25 mouse cellular contexts compared by ENCODE assay signal in genomic region chr7:105812566-105812965, GRCm38 (mm10). TPM values are rescaled to one million over a fixed set of nuclear protein-coding genes. Genes with fewer than 3 reads are reported as not detected.
DNase-seq lines count a peak whose midpoint lies in the region; ATAC-seq and TF ChIP-seq lines count a peak whose summit lies in the region.
"Had no signal": no experiment of that assay in that cellular context is flagged by ENCODE, and none has a peak within 500 bp of the region (broad histone marks: within the 10 kb centered on the region; RNA-seq: fewer than 3 reads in every experiment).

No protein-coding gene starts in this region.

- peaks cover 2% of the 10 kb centered on the region; the same call in 1 of the 2 replicates for H3K79me2 ChIP-seq in heart, adult 2 months (replicated peaks; ENCODE audit: control insufficient read depth, insufficient read depth, low read length)

- 0 out of 2 replicates have a peak, but pooled peaks have one; percentile 35 for TF ChIP-seq EP300 in heart, adult 2 months (IDR thresholded peaks at IDR 0.05; ENCODE audit: insufficient read depth, low read depth, low read length)

- no peaks in the 10 kb centered on the region for H3K27me3 ChIP-seq in heart, adult 2 months (ENCODE audit: control insufficient read depth, insufficient read depth, low read length)
- no peaks in the 10 kb centered on the region for H3K27me3 ChIP-seq in heart, embryonic 11.5 days (ENCODE audit: control insufficient read depth, insufficient read depth, low read length)
- H3K27me3 ChIP-seq in kidney, adult 2 months (replicated peaks; ENCODE audit: control insufficient read depth, insufficient read depth, low read length): no peaks in the 10 kb centered on the region
- H3K27me3 ChIP-seq in kidney, embryonic 15.5 days: no peaks in the 10 kb centered on the region
- H3K27me3 ChIP-seq: CH12.LX; forebrain, embryonic 13.5 days; heart, embryonic 15.5 days; hindbrain, embryonic 12.5 days; hindbrain, embryonic 15.5 days had no signal

- no peaks in the 10 kb centered on the region for H3K9me3 ChIP-seq in heart, embryonic 11.5 days (replicated peaks; ENCODE audit: control insufficient read depth, low read length)
- no peaks in the 10 kb centered on the region for H3K9me3 ChIP-seq in kidney, embryonic 15.5 days (replicated peaks)
- H3K9me3 ChIP-seq: forebrain, embryonic 10.5 days; heart, embryonic 10.5 days; heart, embryonic 15.5 days; hindbrain, embryonic 12.5 days; hindbrain, embryonic 15.5 days had no signal

- intact Hi-C loops in heart, adult 2 months (cut with DNase I): loop anchor here (5.0 to 10.0 kb wide), 4 partner anchors 170 to 415 kb away; partner anchors contain the start of genes Arfip2, Gm45799, Smpd1 and Timm10b

- no peak overlapping the region for H3K9ac ChIP-seq in heart, adult 2 months (ENCODE audit: low read depth, low read length)
- H3K9ac ChIP-seq in heart, embryonic 11.5 days (ENCODE audit: low read depth, low read length): no peak overlapping the region
- no peak overlapping the region for H3K9ac ChIP-seq in kidney, embryonic 15.5 days
- H3K9ac ChIP-seq: forebrain, embryonic 13.5 days; heart, embryonic 15.5 days; hindbrain, embryonic 12.5 days; hindbrain, embryonic 15.5 days had no signal

- 37% methylated on average over 3 of the region's 3 CpGs for WGBS in heart, adult 2 months
- 65% methylated on average over 3 of the region's 3 CpGs for WGBS in heart, embryonic 11.5 days (ENCODE audit: insufficient replicate concordance)
- WGBS in kidney, adult 2 months: 62% methylated on average over 3 of the region's 3 CpGs
- 77% methylated on average over 3 of the region's 3 CpGs for WGBS in kidney, embryonic 15.5 days

- peaks cover 6% of the 10 kb centered on the region for H3K4me1 ChIP-seq in heart, adult 2 months (ENCODE audit: control insufficient read depth, insufficient read depth, low read length)
- H3K4me1 ChIP-seq in heart, embryonic 11.5 days (ENCODE audit: control insufficient read depth, insufficient read depth, low read length): no peaks in the 10 kb centered on the region
- peaks cover 7% of the 10 kb centered on the region; the same call in 1 of the 2 replicates for H3K4me1 ChIP-seq in kidney, adult 2 months (ENCODE audit: control insufficient read depth, insufficient read depth, low read length)
- peaks cover 11% of the 10 kb centered on the region for H3K4me1 ChIP-seq in kidney, embryonic 15.5 days

- DNase-seq in adrenal gland, adult 2 months: peak; percentile 19
- no peak for DNase-seq in adrenal gland, adult 8-10 months
- DNase-seq in heart, adult 2 months: no peak
- DNase-seq in kidney, adult 2 months: peak; percentile 36
- peak; percentile 24 for DNase-seq in lung, postnatal 36 days
- DNase-seq in lung, postnatal 4 days: no peak
- DNase-seq: adrenal gland, postnatal 10 days; adrenal gland, postnatal 36 days; B cell, adult 2 months; cerebellum, postnatal 14 days; gastrocnemius, postnatal 25 days; heart, postnatal 10 days had no signal

- peaks cover 13% of the 10 kb centered on the region for H3K36me3 ChIP-seq in heart, adult 2 months (ENCODE audit: control insufficient read depth, insufficient read depth, low read length)
- peaks cover 7% of the 10 kb centered on the region; the same call in 1 of the 2 replicates for H3K36me3 ChIP-seq in heart, embryonic 11.5 days (ENCODE audit: control insufficient read depth, insufficient read depth, low read length)
- no peaks in the 10 kb centered on the region; the same call in none of the 2 replicates for H3K36me3 ChIP-seq in kidney, adult 2 months (ENCODE audit: control insufficient read depth, insufficient read depth, low read length)
- H3K36me3 ChIP-seq in kidney, embryonic 15.5 days: peaks cover 23% of the 10 kb centered on the region

- peak; percentile 63 for TF ChIP-seq POLR2A in heart, adult 2 months (IDR thresholded peaks at IDR 0.05; ENCODE audit: insufficient read depth, low read depth, low read length)
- no peak for TF ChIP-seq POLR2A in kidney, adult 2 months (IDR thresholded peaks at IDR 0.05; ENCODE audit: low read depth, low read length)

- no peak overlapping the region for H3K4me2 ChIP-seq in heart, embryonic 11.5 days
- H3K4me2 ChIP-seq in kidney, embryonic 15.5 days: no peak overlapping the region
- H3K4me2 ChIP-seq: forebrain, embryonic 13.5 days; heart, embryonic 15.5 days; hindbrain, embryonic 12.5 days; hindbrain, embryonic 15.5 days had no signal

- H3K27ac ChIP-seq in heart, adult 2 months: peak overlapping the region; percentile 68
- H3K27ac ChIP-seq in heart, embryonic 11.5 days (ENCODE audit: low read depth, low read length): no peak overlapping the region
- H3K27ac ChIP-seq in kidney, adult 2 months (ENCODE audit: insufficient read depth, low read depth, low read length): no peak overlapping the region
- no peak overlapping the region for H3K27ac ChIP-seq in kidney, embryonic 15.5 days
- H3K27ac ChIP-seq: forebrain, embryonic 10.5 days; forebrain, embryonic 13.5 days; heart, embryonic 10.5 days; heart, embryonic 15.5 days; hindbrain, embryonic 12.5 days; hindbrain, embryonic 15.5 days had no signal

- no peak for TF ChIP-seq CTCF in heart, adult 2 months (IDR thresholded peaks at IDR 0.05)
- no peak for TF ChIP-seq CTCF in kidney, adult 2 months (conservative IDR thresholded peaks at IDR 0.05; ENCODE audit: insufficient read depth, insufficient read length, low read depth, low read length)

- 0 out of 2 replicates have a peak overlapping the region, but pooled peaks have one; percentile 7 for H3K4me3 ChIP-seq in heart, adult 2 months
- H3K4me3 ChIP-seq in heart, embryonic 11.5 days (ENCODE audit: low read depth, low read length): no peak overlapping the region
- no peak overlapping the region for H3K4me3 ChIP-seq in kidney, adult 2 months (ENCODE audit: insufficient read depth, low read depth, low read length)
- no peak overlapping the region for H3K4me3 ChIP-seq in kidney, embryonic 15.5 days (replicated peaks)
- H3K4me3 ChIP-seq: forebrain, embryonic 10.5 days; forebrain, embryonic 13.5 days; heart, embryonic 10.5 days; heart, embryonic 15.5 days; hindbrain, embryonic 12.5 days; hindbrain, embryonic 15.5 days had no signal

- ATAC-seq in heart, embryonic 11.5 days (replicated peaks; ENCODE audit: insufficient number of reproducible peaks, low FRiP score, low TSS enrichment): no peak
- ATAC-seq in kidney, embryonic 15.5 days (replicated peaks; ENCODE audit: low FRiP score): no peak
- ATAC-seq: forebrain, embryonic 13.5 days; forebrain, embryonic 16.5 days; intestine, postnatal 0 days had no signal

RNA-seq across cellular contexts. Expression of gene Mrpl17, which starts 1.7 kb away (rescaled TPM):
- 100 to 1,000 TPM; 176 to 221 TPM for total RNA-seq in adrenal gland, adult 2 months (2021)
- polyA plus RNA-seq in adrenal gland, adult 2 months (2012; rRNA removed): 252 and 278 TPM in 2 replicates
- 100 to 1,000 TPM; 157 to 184 (median 171) TPM for total RNA-seq in adrenal gland, adult 8-10 months (2022)
- 100 to 1,000 TPM in 1 of 2 experiments, 10 to 100 TPM in 1; 93.1 to 133 TPM for total RNA-seq in heart, adult 2 months (2021)
- 139 and 144 TPM in 2 replicates for polyA plus RNA-seq in heart, adult 2 months (2012; rRNA removed)
- 266 and 273 TPM in 2 replicates for polyA plus RNA-seq in heart, embryonic 11.5 days (2014; fragmentation: Nextera tagmentation; extraction: Ambion mirVana)
- polyA plus RNA-seq in kidney, adult 2 months (2012; rRNA removed): 271 and 278 TPM in 2 replicates
- 397 and 398 TPM in 2 replicates for polyA plus RNA-seq in kidney, embryonic 15.5 days (2015; fragmentation: Nextera tagmentation; extraction: Ambion mirVana)

RNA-seq across cellular contexts. Expression of gene Dchs1, which starts 25.1 kb away (rescaled TPM):
- total RNA-seq in adrenal gland, adult 2 months (2021): 1 to 10 TPM; 4.4 to 8.2 TPM
- 8.2 and 9.5 TPM in 2 replicates for polyA plus RNA-seq in adrenal gland, adult 2 months (2012; rRNA removed)
- total RNA-seq in adrenal gland, adult 8-10 months (2022): 1 to 10 TPM; 7.4 to 9.8 (median 8.7) TPM
- 1 to 10 TPM; 7.2 to 8.5 TPM for total RNA-seq in heart, adult 2 months (2021)
- polyA plus RNA-seq in heart, adult 2 months (2012; rRNA removed): 8.0 and 11.0 TPM in 2 replicates
- polyA plus RNA-seq in heart, embryonic 11.5 days (2014; fragmentation: Nextera tagmentation; extraction: Ambion mirVana): 7.6 TPM in 2 replicates
- 5.9 and 7.1 TPM in 2 replicates for polyA plus RNA-seq in kidney, adult 2 months (2012; rRNA removed)
- 10.2 and 12.1 TPM in 2 replicates for polyA plus RNA-seq in kidney, embryonic 15.5 days (2015; fragmentation: Nextera tagmentation; extraction: Ambion mirVana)
- total RNA-seq: hematopoietic stem cell, adult 5-6 weeks had no signal
- polyA plus RNA-seq: G1E had no signal

Comparison
In these comparisons a context has a peak if more than half of its experiments do, and no peak if none do; other contexts are left out.
1. DNase-seq: peak in adrenal gland, adult 2 months (single experiment), kidney, adult 2 months (single experiment) and lung, postnatal 36 days (single experiment); none in adrenal gland, adult 8-10 months (single experiment), heart, adult 2 months (0 of 2) and lung, postnatal 4 days (0 of 2).